Mouse (Mus musculus) bone marrow, adult 2 months (tissue): ENCODE results near the gene Cpvl. TPM values are rescaled to one million over a fixed set of nuclear protein-coding genes. Genes with fewer than 3 reads are reported as not detected.

Experiments
- H3K27ac ChIP-seq: fragments of 200-500 bp; 2 replicates; pipeline ENCODE4 v1.5.1; 2012; ENCODE audit warnings: low read depth, mild to moderate bottlenecking, control low read depth, inconsistent platforms, low read length; ENCODE audit not compliant: control insufficient read depth, poor library complexity, insufficient read depth
- H3K4me1 ChIP-seq: fragments of 200-500 bp; 2 replicates; pipeline ENCODE4 v1.6.1; 2011; ENCODE audit warnings: low read length; ENCODE audit not compliant: control insufficient read depth, insufficient read depth
- H3K4me3 ChIP-seq: fragments of 200-500 bp; replicated peaks from 2 replicates; pipeline ENCODE3; 2011; ENCODE audit warnings: mild to moderate bottlenecking, low read depth, low read length, control low read depth; ENCODE audit not compliant: control insufficient read depth
- CTCF ChIP-seq: fragments of 200-500 bp; IDR thresholded peaks from 2 replicates; pipeline ENCODE4 v1.5.1; 2011; ENCODE audit warnings: low read length, control low read depth; ENCODE audit not compliant: control insufficient read depth, insufficient read depth
- POLR2A ChIP-seq: fragments of 200-500 bp; IDR thresholded peaks from 2 replicates; pipeline ENCODE4 v1.6.1; 2011; ENCODE audit warnings: low read depth, mild to moderate bottlenecking, control low read depth, low read length, borderline replicate concordance; ENCODE audit not compliant: control insufficient read depth
- WGBS: fragments of 180-500 bp; shearing (Covaris S2); methylation state at CpG from one replicate; pipeline ENCODE4 v1.1.7; 2018; 5-methylcytosine and 5-hydroxymethylcytosine counted together
- polyA plus RNA-seq: library from polyadenylated mRNA; stranded (reverse); fragments of >200 nt; gene quantifications from 2 replicates; pipeline ENCODE4 v1.2.4, GENCODE M21; 2011; ENCODE audit warnings: low replicate concordance; ENCODE audit not compliant: missing spikeins, insufficient read depth, insufficient read length

Cpvl gene
- polyA plus RNA-seq, 1 experiment: not detected

GRCm38 (mm10) chr6:53859106-53859505 lies 119.4 kb downstream of the Cpvl start:
- TF ChIP-seq POLR2A (no peak), CTCF (no peak)
- Histone ChIP-seq H3K27ac (no peak overlapping the region), H3K4me3 (no peak overlapping the region), H3K4me1 (no peaks in the 10 kb centered on the region)
- 38% methylated on average over 1 of the region's 1 CpGs for WGBS

- Histone ChIP-seq H3K4me1 (no peaks in the 10 kb centered on the region), H3K4me3 (no peak overlapping the region), H3K27ac (no peak overlapping the region)
- TF ChIP-seq POLR2A: no peak
- TF ChIP-seq CTCF: no peak
- 71% methylated on average over 7 of the region's 7 CpGs for WGBS
These were observed 120.6 kb downstream of the Cpvl start for GRCm38 (mm10) chr6:53857822-53858221.

- Histone ChIP-seq H3K4me1 (no peaks in the 10 kb centered on the region), H3K27ac (no peak overlapping the region), H3K4me3 (no peak overlapping the region)
- WGBS: 52% methylated on average over 2 of the region's 2 CpGs
- TF ChIP-seq POLR2A: no peak
- no peak for TF ChIP-seq CTCF
These were observed 121.7 kb downstream of the Cpvl start for GRCm38 (mm10) chr6:53856775-53857174.

- Histone ChIP-seq H3K27ac (no peak overlapping the region), H3K4me3 (no peak overlapping the region), H3K4me1 (no peaks in the 10 kb centered on the region)
- 84% methylated on average over 12 of the region's 12 CpGs for WGBS
- TF ChIP-seq CTCF (no peak), POLR2A (no peak)
These were observed 123.3 kb downstream of the Cpvl start for GRCm38 (mm10) chr6:53854971-53855856.

- no peak overlapping the region for H3K27ac ChIP-seq
- WGBS: 44% methylated on average over 2 of the region's 2 CpGs
- H3K4me1 ChIP-seq: no peaks in the 10 kb centered on the region
- no peak overlapping the region for H3K4me3 ChIP-seq
- TF ChIP-seq POLR2A: no peak
These were observed 124.2 kb downstream of the Cpvl start for GRCm38 (mm10) chr6:53854226-53854625.

GRCm38 (mm10) chr6:53853546-53853945 lies 124.9 kb downstream of the Cpvl start:
- H3K4me3 ChIP-seq: no peak overlapping the region
- 78% methylated on average over 3 of the region's 3 CpGs for WGBS
- TF ChIP-seq CTCF (no peak), POLR2A (no peak)
- H3K4me1 ChIP-seq: no peaks in the 10 kb centered on the region
- no peak overlapping the region for H3K27ac ChIP-seq

GRCm38 (mm10) chr6:53844626-53845025 lies 133.8 kb downstream of the Cpvl start:
- H3K4me1 ChIP-seq: no peaks in the 10 kb centered on the region
- TF ChIP-seq POLR2A (no peak), CTCF (no peak)
- 87% methylated on average over 17 of the region's 17 CpGs for WGBS
- H3K4me3 ChIP-seq: no peak overlapping the region
- no peak overlapping the region for H3K27ac ChIP-seq

GRCm38 (mm10) chr6:53825213-53825612 lies 153.3 kb downstream of the Cpvl start:
- 59% methylated on average over 4 of the region's 4 CpGs for whole genome bisulfite sequencing
- H3K4me3 ChIP-seq: no peak overlapping the region
- H3K4me1 ChIP-seq: no peaks in the 10 kb centered on the region
- no peak overlapping the region for H3K27ac ChIP-seq
- TF ChIP-seq CTCF (no peak), POLR2A (no peak)

Other genes starting within 250 kb of the Cpvl start
- gene Tril, start 157.8 kb downstream of the Cpvl start, polyA plus RNA-seq: not detected in 2 replicates
- gene Chn2, start 60.9 kb upstream of the Cpvl start, polyA plus RNA-seq: 3.2 and 7.3 TPM in 2 replicates